ENCODE assay signal across 7 mouse cellular contexts in the genomic region with DNA sequence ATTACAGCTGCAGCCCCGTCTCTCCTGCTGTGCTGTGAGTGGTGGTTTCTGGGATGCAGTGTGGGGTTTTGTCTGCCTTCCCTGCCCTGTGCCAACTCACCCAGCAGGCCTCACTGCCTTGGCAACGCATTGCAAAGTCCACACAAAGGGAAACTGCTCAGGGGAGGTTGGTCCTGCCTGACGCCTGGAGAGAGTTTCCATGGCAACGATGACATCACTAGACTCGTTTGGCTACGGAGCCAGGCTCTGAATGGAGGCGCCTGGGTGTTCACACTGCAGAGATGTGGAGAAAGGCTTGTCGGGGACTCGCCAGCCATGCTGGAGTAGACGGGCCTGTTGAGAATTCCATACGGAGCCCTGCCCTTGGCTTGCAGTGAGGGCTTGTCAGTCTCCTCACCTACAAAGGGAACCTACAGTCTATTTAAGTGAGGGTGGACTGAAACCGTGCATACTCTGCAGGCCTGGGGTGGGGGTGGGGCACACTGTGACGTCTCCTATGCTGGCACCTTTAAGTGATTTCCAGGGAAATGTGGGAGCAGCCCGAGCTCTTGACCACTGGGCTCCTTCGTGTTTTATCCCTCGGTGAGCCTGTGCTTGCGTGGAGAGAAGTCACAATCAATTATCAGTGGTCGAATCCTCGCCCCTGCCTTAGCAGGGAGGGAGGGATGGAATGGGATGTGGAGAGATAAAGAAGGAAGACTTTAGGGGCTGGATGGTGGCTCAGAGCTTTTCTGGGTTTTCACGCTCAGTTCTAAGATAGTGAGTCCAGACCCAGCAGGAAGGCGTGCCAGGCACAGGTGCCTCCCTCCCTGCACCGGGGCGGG. TPM values are rescaled to one million over a fixed set of nuclear protein-coding genes. Genes with fewer than 3 reads are reported as not detected.
DNase-seq lines count a peak whose midpoint lies in the region; TF ChIP-seq lines count a peak whose summit lies in the region.

No protein-coding gene starts in this region.

- no peak for TF ChIP-seq CTCF in gastrocnemius, adult 2 months (IDR thresholded peaks at IDR 0.05)
- no peak; the same call in 1 of the 2 replicates for TF ChIP-seq CTCF in left cerebral cortex, adult 2 months (IDR thresholded peaks at IDR 0.05)

- intact Hi-C loops in gastrocnemius, adult 2 months (cut with DNase I), result no loop called here
- intact Hi-C loops in left cerebral cortex, adult 2 months (cut with DNase I), result loop anchor here (1.0 kb wide), 3 partner anchors 11 to 51 kb away; a partner anchor contains a TSS

- H3K27ac ChIP-seq in gastrocnemius, adult 2 months, result peak overlapping the region; percentile 85
- peak overlapping the region; percentile 95 for H3K27ac ChIP-seq in left cerebral cortex, adult 2 months

- peak; percentile 99 for DNase-seq in adipocyte (ENCODE audit: low spot score)
- DNase-seq in cerebellum, postnatal 36 days, result peak; percentile 89 to 95
- DNase-seq in gastrocnemius, adult 2 months, result peak; percentile 76
- peak; percentile 84 for DNase-seq in induced T-regulatory cell, adult 2 months (ENCODE audit: low read depth)
- DNase-seq in left cerebral cortex, adult 2 months (ENCODE audit: extremely low spot score in 1 of 2, low spot score in 2 of 2), result peak; percentile 91 to 92
- DNase-seq in lung, postnatal 4 days, result peak; percentile 84 to 88
- peak; percentile 77 for DNase-seq in retina, postnatal 7 days (ENCODE audit: low read depth, low spot score)

- peak overlapping the region; percentile 55 for H3K4me3 ChIP-seq in gastrocnemius, adult 2 months
- H3K4me3 ChIP-seq in left cerebral cortex, adult 2 months, result peak overlapping the region; percentile 23

RNA-seq across cellular contexts. Expression of a gene that starts 50.6 kb away (rescaled TPM):
- 100 to 1,000 TPM; 177 to 277 TPM for total RNA-seq in gastrocnemius, adult 2 months (2021)
- 10 to 100 TPM; 42.4 to 47.9 TPM for total RNA-seq in left cerebral cortex, adult 2 months (2021)

Comparison
In these comparisons a context has a peak if more than half of its experiments do, and no peak if none do; other contexts are left out.
1. Peak in every context shown above with its lines: DNase-seq, H3K4me3 ChIP-seq and H3K27ac ChIP-seq.